ENCODE assay signal across 8 mouse cellular contexts in genomic region chr6:87914326-87915102, GRCm38 (mm10). TPM values are rescaled to one million over a fixed set of nuclear protein-coding genes. Genes with fewer than 3 reads are reported as not detected.
DNase-seq lines count a peak whose midpoint lies in the region; ATAC-seq lines count a peak whose summit lies in the region.

No protein-coding gene starts in this region.

- peak overlapping the region; percentile 89 for H3K4me2 ChIP-seq in limb, embryonic 11.5 days (ENCODE audit: low read depth, severe bottlenecking)
- H3K4me2 ChIP-seq in stomach, embryonic 14.5 days (replicated peaks; ENCODE audit: low read depth, low read length), result peak overlapping the region; percentile 79

- H3K27ac ChIP-seq in forebrain, embryonic 10.5 days, result peak overlapping the region; percentile 92
- H3K27ac ChIP-seq in limb, embryonic 11.5 days (replicated peaks; ENCODE audit: low read depth, low read length), result peak overlapping the region; percentile 85
- H3K27ac ChIP-seq in stomach, embryonic 14.5 days (ENCODE audit: low read length), result peak overlapping the region; percentile 79

- WGBS in forebrain, embryonic 10.5 days, result 4% methylated on average over 35 of the region's 35 CpGs
- 5% methylated on average over 35 of the region's 35 CpGs for WGBS in limb, embryonic 11.5 days
- 3% methylated on average over 35 of the region's 35 CpGs for WGBS in stomach, embryonic 14.5 days

- peaks cover 28% of the 10 kb centered on the region for H3K4me1 ChIP-seq in forebrain, embryonic 10.5 days
- H3K4me1 ChIP-seq in limb, embryonic 11.5 days (ENCODE audit: control insufficient read depth, insufficient read depth, low read length), result peaks cover 6% of the 10 kb centered on the region; the same call in 1 of the 2 replicates
- H3K4me1 ChIP-seq in stomach, embryonic 14.5 days (ENCODE audit: control insufficient read depth, insufficient read depth, low read length), result 0 out of 2 replicates have a peak, but pooled peaks cover 7% of the 10 kb centered on the region

- peak overlapping the region; percentile 79 for H3K9ac ChIP-seq in limb, embryonic 11.5 days (ENCODE audit: low read length)
- H3K9ac ChIP-seq in stomach, embryonic 14.5 days (replicated peaks; ENCODE audit: low read depth, low read length), result peak overlapping the region; percentile 71

- peak; percentile 67 for ATAC-seq in limb, embryonic 11.5 days (ENCODE audit: insufficient number of reproducible peaks, low FRiP score, low TSS enrichment, low read depth)
- ATAC-seq in stomach, embryonic 14.5 days (ENCODE audit: insufficient number of reproducible peaks, insufficient read depth, low FRiP score, low read depth), result peak; percentile 26

- peaks cover 76% of the 10 kb centered on the region for H3K36me3 ChIP-seq in forebrain, embryonic 10.5 days (replicated peaks)
- peaks cover 12% of the 10 kb centered on the region for H3K36me3 ChIP-seq in limb, embryonic 11.5 days (ENCODE audit: control insufficient read depth, insufficient read depth, low read length)
- H3K36me3 ChIP-seq in stomach, embryonic 14.5 days (ENCODE audit: control insufficient read depth, insufficient read depth, low read length), result peaks cover 50% of the 10 kb centered on the region

- no peaks in the 10 kb centered on the region for H3K27me3 ChIP-seq in forebrain, embryonic 10.5 days (ENCODE audit: poor library complexity, severe bottlenecking)
- H3K27me3 ChIP-seq in limb, embryonic 11.5 days (ENCODE audit: control insufficient read depth, insufficient read depth, low read length), result no peaks in the 10 kb centered on the region
- no peaks in the 10 kb centered on the region for H3K27me3 ChIP-seq in stomach, embryonic 14.5 days (ENCODE audit: control insufficient read depth, insufficient read depth, low read length)

- DNase-seq in kidney, adult 11 months, result peak; percentile 18
- DNase-seq in kidney, adult 18-20 months, result no peak
- peak; percentile 34 for DNase-seq in c-Kit-positive CD71-positive TER-119-positive erythroid progenitor cells, embryonic 14.5 days (ENCODE audit: low spot score)
- DNase-seq in forebrain, embryonic 10.5 days (ENCODE audit: extremely low spot score, low spot score), result peak; percentile 53
- peak; percentile 64 for DNase-seq in heart, postnatal 4 days
- DNase-seq in limb, embryonic 11.5 days (ENCODE audit: low spot score), result peak; percentile 75
- DNase-seq in mesoderm, embryonic 11.5 days (ENCODE audit: low read depth, low spot score), result peak; percentile 51

- H3K9me3 ChIP-seq in forebrain, embryonic 10.5 days, result no peaks in the 10 kb centered on the region
- no peaks in the 10 kb centered on the region for H3K9me3 ChIP-seq in limb, embryonic 11.5 days (ENCODE audit: control insufficient read depth, low read length)
- no peaks in the 10 kb centered on the region for H3K9me3 ChIP-seq in stomach, embryonic 14.5 days (ENCODE audit: control insufficient read depth, low read depth, low read length)

- H3K4me3 ChIP-seq in forebrain, embryonic 10.5 days, result peak overlapping the region; percentile 88
- peak overlapping the region; percentile 90 for H3K4me3 ChIP-seq in limb, embryonic 11.5 days (ENCODE audit: low read depth, low read length)
- H3K4me3 ChIP-seq in stomach, embryonic 14.5 days (ENCODE audit: low read depth, low read length), result peak overlapping the region; percentile 62

RNA-seq across cellular contexts. Expression of gene Hmces, which starts 0.8 kb away (rescaled TPM):
- 61.5 and 65.3 TPM in 2 replicates for polyA plus RNA-seq in forebrain, embryonic 10.5 days (2016; fragmentation: Nextera tagmentation; extraction: Ambion mirVana)
- 10 to 100 TPM; 14.0 to 16.3 TPM for total RNA-seq in heart, postnatal 4 days (2021)
- polyA plus RNA-seq in limb, embryonic 11.5 days (2014; fragmentation: Nextera tagmentation; extraction: Ambion mirVana), result 77.5 and 77.6 TPM in 2 replicates
- polyA plus RNA-seq in stomach, embryonic 14.5 days (2014; fragmentation: Nextera tagmentation; extraction: Ambion mirVana), result 43.9 and 52.1 TPM in 2 replicates

RNA-seq across cellular contexts. Expression of gene Copg1, which starts 26.9 kb away (rescaled TPM):
- polyA plus RNA-seq in forebrain, embryonic 10.5 days (2016; fragmentation: Nextera tagmentation; extraction: Ambion mirVana), result 152 and 155 TPM in 2 replicates
- 10 to 100 TPM; 86.8 to 90.0 TPM for total RNA-seq in heart, postnatal 4 days (2021)
- 150 and 163 TPM in 2 replicates for polyA plus RNA-seq in limb, embryonic 11.5 days (2014; fragmentation: Nextera tagmentation; extraction: Ambion mirVana)
- 164 and 169 TPM in 2 replicates for polyA plus RNA-seq in stomach, embryonic 14.5 days (2014; fragmentation: Nextera tagmentation; extraction: Ambion mirVana)
